Mouse (Mus musculus): ENCODE results near the gene Phldb2.

Phldb2 gene

DNA sequence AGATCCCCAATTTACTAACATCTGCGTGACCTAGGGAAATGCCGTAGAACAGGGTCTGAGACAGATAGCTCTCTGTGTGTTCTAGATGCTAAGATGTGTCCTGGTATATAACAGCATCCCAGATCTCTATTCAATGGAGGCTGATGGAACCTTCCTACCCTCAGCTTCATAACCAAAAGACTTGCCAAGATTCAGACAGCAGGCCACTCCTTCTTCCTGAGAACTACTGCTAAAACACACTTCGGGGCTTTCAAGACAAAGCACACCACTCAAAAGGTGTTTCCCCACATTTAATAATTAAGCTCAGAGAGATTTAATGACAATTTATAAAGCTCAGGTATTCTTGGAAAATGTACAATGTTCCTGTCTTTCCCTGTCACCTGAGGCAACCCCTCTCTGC is 111.6 kb downstream of the Phldb2 start:
- no peak for DNase-seq (ENCODE audit: low spot score in 2 of 2)

DNA sequence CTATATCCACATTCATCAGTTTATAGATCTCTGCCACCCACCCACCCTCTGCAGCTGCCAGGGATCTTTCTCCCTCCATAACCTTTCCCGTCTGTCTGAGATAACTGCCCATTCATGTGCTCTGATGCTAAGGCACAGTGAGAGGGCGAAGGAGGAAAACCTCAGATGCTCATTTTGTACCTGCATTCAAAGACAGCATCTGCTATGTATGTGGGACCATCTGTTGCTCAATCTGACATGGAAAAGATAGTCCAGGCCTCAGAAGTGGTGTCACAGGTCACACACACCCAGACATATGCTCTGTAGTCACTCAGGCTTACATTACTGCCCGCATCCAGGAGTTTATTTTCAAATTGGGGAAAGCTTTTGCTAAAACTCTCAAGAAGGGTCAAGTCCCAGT is 112.4 kb downstream of the Phldb2 start:
- DNase-seq (ENCODE audit: low spot score in 2 of 2): no peak

DNA sequence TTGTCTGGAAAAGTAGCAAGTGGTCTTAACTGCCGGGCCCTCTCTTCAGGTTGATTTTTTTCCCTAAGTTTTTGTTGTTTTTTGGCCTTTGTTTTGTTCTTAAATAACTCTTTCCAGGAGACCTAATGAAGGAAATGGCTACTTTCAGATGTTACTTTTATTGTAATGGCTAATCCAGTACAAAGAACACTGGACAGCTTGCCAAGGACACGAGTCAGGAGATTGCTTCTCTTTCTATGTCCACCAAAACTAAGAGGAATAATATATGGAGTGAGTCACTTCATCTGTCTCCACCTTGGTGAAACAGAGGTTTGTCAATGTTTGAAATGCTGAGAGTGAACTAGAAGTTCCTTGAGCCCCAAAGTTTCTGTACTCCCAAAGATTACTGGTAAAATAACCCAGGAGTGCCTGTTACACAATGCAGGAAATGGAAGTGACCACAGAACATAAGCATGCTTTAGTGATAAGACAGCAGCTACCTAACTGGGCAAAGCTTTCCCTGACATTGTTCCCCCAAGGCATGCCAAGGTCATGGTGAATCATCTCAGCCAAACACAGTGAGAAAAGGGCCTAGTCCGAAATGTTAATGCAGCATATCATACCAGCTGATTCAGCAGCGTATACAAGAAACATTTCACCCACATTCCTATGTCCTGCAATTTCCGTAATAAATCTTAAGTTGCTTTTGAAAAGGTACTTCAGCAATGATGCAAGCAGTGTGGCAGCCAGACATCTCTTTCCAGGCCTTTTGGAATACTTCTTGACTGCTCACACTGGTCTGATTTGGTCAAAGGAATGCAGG is 115.7 kb downstream of the Phldb2 start:
- DNase-seq (ENCODE audit: low spot score in 2 of 2): no peak

DNA sequence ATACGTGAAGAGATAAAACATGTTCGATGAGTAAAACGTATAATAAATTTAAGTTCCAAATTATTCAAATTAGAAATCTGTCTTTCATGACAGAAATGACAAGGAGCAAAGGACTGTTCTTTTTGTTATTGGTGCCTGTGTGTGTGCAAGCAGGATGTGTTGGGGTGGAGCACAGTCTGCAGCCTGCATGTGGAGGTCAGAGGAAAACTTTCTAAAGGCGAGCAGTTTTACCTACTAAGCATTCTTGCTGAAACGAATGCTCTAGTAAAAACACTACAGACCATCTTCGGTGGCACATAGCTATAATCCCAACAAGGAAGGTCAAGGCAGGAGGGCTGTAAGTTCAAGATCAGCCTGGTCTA is 120.7 kb downstream of the Phldb2 start:
- no peak for DNase-seq (ENCODE audit: low spot score in 2 of 2)

DNA sequence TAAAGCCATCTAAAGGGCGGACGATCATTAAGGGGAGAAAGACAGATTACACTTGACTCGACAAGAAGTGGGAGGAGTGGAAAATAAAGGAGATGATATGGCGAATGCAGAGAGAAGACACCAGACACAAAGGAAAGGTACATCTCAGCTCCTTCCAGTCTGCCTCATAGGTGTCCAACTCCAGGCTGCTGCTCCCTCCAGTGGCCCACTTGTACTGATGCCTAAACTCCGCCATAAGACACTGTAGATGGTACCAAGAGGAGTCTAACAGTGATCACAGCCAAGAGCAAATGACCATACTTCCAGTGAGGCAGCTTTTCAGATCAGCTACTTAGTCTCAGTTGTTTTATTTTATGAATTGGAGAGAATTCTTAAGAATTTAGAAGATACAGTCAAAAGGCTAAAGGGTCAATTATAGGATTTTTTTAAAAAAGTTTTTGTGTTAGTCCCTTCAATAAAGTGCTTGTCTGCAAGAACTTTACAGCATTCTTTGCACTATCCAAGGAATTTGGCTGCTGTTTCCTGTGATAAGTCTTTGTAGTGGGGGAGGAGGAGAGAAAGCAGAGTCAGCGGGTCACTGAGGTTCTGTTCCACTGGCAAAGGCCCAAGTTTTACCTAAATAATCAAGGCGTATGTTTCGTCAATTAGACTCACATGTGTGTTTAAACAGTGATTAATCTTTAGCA is 121.2 kb downstream of the Phldb2 start:
- DNase-seq (ENCODE audit: low spot score in 2 of 2): no peak

DNA sequence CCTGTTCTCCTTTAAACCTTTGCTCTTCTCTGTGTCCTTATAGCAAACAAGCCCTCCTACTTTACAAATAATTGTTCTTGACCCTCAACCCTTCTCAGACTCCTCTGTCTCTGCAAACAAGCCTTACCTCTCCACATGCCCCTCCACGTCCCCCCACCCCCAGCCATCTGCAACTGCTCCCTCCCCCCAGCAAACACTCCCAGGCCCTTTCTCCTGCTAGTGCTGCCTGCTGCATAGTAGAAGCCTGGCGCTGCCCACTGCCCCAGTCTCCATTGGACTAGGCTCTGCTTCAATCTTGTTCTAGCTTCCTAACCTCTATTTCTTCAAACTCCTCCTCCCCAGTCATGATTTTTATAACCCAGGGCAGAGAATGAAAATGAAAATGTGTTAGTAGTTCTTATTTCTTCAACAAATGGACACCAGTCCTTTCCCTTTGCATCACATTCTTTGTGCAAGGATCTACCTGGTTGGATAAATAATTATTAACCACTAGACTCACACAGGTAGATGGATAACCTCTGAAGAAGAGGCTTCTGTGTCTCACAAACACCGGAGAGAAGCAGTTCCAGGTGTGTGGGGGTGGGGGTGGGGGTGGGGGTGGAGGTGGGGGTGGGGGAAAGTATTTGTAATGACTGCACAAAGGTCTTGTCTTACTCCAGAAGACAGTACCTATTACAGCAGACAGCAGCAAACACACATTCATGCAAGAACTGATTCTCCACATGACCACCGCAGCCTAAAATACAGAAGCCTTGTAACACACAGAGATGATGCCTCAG is 122.1 kb downstream of the Phldb2 start:
- DNase-seq (ENCODE audit: low spot score in 2 of 2): no peak

DNA sequence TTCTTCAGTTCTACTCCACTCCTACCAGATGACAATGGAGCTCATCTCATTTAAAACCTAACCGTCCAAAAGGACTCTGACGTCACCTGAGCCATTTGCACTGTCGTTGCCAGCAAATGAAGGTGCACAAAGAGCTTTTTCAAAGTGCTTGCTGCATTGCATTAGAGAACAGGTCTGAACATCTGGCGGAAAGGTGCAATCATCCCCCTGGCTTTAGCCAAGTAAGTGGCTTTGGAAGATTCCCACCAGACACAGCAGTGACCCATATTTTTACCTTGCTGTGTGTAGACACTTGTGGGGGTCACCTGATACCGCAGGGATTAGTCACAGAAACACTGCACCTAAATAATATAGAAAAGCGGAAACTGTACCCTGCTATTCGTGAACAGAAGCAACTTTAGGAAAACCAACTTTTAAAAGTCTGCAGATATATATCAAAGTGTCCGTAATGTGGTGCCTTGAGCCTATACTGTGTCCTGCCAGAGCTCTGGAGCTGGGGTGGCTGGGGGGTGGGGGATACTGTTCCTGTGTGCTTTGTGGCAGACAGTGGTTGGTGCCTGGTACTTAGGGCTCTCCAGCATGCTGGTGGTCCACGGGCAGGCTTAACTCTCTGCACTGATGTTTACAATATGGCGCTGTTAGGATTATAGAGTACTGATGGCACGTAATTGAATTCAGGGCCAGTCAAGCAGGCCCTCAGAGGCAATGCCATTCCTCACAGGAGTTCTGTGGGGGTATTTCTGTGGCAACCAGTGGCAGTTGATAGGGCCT is 123.1 kb downstream of the Phldb2 start:
- DNase-seq (ENCODE audit: low spot score in 2 of 2): no peak

DNA sequence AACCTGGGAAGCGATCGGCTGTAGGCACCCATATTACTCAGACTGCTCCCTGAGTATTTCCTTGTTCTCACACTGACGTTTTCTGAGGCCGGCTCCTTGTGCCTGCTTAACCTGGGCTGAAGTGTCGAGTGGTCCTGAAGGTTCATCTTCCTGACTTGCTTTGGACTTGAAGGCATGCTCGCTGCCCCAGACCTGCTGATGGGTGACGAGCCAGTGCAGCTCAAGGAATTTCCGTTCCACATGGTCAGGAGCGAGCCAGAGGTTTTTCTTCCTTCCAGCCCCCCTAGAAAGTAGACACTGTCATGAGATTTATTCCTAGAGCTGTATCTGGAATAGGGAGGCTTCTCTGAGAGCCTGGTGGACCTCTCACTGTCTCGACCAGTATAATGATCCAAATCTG is 128.1 kb downstream of the Phldb2 start:
- DNase-seq (ENCODE audit: low spot score in 2 of 2): no peak

DNA sequence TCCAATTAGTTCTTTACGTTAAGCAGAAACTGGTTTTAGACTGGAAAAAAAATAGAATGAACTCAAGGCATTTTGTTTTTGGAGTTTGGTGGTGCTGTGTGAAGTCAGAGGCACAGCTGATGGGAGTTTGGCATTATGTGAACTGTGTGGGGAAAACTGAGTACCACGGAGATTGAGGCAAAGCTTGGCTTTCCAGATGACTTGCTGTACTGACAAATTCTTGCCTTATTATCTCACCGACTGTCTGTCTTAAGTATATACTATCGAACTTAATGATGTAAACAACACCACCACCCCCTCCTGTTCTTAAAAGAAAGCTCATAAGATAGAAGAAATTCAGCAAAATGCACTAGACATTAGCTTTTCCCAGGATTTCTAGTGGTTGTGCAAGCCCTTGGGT is 129.4 kb downstream of the Phldb2 start:
- no peak for DNase-seq (ENCODE audit: low spot score in 2 of 2)

DNA sequence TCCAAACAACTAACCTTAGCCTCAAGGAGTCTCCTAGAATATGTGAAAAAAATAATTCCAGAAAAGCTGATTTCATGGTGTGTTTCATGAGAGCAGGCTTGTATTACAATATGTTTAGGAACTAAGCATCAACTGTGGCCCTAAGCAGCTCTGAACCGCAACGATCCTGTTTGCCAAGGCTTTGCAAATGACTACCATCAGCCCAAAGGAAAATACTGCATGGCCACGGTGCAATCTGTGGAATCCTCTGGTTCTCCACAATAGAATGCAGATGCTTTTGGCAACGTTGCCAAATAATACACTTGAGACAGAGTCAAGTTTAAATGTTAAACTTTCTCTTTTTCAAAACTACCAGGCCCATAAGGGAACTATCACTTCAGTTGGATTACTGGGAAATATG is 133.5 kb downstream of the Phldb2 start:
- DNase-seq (ENCODE audit: low spot score in 2 of 2): no peak

DNA sequence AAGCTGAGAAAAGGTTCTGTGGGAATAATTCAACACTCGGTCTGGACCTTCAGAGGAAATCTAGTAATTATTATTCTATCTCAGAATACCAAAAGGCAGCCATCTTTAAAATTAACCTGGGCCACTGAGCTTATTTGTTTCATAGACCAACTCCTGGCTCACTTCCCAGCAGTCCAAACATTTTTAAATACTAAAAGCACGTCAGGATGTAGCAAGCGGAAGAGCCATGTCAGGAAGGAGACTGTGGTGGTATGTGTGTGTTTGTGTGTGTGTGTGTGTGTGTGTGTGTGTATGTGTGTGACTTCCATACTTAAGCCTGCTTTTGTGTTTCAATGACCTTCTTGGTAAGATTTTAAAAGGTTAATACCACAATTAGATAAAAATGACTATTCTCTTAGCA is 135.6 kb downstream of the Phldb2 start:
- DNase-seq (ENCODE audit: low spot score in 2 of 2): no peak

DNA sequence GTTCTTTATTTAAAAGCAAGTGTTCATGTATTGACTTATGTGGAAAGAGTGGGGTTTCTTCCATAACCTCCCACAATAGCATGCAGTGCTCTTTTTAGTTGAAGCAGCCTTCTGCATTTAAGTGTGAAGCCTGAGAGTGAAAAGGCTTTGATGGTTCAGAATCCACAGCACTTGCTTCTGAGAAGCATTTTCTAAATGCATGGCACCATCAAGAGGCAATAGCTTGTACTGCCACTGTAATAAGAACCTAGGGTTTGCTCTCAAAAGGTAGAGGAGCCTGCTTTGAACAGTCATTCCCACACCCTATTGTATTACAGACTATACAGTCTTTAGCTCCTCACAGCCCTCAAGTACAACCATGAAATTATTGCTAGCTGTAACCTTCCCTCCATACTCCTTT is 136.7 kb downstream of the Phldb2 start:
- no peak for DNase-seq (ENCODE audit: low spot score in 2 of 2)

DNA sequence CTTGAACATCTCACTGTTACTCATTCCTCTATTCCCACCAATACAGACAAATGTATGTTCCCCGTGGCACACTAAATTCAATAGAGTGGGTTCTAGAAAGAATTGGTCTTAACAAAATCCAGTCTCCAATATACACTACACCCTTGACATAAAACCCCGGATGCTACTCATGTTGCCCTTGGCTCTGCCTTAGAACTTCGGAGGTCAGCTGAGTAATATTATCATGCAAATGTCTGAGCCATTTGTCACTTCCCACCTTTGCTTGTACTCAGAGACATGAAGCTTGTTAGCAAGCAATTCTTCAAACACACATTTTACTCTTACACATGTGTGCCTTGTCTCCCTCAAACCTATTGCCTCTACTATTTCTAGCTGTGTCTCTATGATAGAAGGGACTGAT is 138.8 kb downstream of the Phldb2 start:
- no peak for DNase-seq (ENCODE audit: low spot score in 2 of 2)

DNA sequence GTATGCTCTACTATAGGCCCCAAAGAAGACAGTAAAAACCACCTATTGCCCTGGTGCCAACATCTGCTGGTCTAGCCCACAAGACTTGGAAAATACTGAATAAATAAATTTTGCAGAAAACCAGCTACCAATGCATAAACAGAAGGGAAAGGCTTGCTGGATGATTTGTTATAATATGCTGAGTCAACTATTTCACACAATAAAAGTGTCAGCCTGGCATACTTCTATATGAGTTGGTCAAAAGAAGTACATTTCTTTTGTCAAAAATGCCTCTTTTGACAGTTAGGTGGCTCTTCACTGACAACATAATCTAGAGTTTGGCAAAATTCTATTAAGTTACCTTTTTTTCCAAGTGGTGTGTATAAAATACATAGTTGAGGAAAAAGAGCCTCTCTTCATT is 141.6 kb downstream of the Phldb2 start:
- no peak for DNase-seq (ENCODE audit: low spot score in 2 of 2)

DNA sequence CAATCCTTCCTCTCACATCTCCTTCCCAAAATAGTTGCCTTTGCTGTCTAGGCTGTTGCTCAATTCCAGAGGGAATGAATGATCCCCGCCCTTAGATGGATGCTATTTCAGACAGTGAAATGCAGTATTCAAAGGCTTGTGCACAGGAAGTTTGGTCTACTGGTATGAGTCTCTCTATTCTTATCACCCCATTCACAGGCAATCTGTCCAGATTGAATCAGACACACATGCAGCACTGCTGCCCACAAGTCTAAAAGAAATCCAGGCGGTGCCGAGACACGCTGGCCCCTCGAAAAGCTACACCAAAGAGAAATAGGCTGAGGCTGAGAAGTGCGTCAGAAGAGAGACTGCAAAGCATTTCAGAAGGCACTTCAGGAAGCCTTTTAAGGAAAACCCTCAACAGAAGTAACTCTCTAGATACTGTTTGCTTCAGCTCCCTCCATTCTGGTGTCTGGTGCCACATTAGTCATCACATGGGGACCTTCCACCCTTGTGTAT is 142.5 kb downstream of the Phldb2 start:
- no peak for DNase-seq (ENCODE audit: low spot score in 2 of 2)

DNA sequence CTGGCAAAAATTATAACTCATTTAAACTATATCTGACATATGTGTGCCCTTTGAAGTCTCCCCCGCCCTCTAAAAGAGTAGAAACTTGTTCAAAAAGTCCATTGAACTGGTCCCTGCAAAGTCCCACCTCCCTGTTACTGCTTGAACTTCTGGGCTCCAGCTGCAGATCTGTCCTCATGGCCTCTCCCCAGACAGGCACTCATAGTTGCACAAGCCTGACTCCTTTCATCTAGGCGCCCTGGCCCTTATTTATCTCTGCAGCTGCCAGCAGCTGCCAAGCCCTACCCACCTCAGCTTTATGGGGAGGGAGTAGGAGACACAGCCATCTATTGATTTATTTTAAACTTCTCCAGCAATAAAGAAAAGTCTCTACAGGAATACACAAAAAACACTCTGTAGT is 143.2 kb downstream of the Phldb2 start:
- DNase-seq (ENCODE audit: low spot score in 2 of 2): no peak

DNA sequence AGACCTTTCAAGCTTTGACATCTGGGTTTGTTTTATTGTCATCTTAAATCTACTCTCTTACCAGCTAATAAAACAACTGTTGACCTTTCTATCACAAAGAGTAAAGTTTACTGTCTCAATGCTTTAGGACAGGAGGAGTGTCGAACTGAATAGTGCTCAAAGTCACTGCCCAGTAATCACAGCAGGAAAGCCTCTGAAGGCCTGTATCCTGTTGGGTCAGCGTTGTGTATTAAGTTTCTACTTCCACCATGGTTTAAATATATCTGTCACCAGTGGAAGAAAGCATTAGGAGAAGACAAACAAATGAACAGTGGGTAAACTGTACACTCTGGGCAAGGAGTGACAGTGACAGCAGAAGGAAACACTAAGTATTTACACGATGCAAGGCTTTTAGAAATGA is 148.7 kb downstream of the Phldb2 start:
- no peak for DNase-seq (ENCODE audit: low spot score in 2 of 2)

DNA sequence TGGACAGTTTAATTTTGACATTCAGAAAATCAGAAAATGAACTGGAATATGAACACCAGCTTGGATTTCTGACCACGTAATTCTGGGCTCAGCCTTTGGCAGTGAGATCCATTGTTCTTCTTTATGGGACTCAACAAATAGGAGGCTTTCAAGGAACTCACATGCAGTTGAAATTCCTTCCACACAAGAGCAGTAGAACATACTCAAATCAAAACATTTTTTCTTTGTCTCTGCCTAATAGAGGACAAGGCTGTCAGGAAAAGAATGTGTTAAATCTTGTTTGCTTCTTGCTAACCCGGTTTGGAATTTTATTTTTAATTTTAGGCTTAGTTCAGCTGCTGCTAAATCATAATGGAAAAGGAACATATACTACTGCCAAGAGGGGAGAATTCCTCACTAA is 153.0 kb downstream of the Phldb2 start:
- DNase-seq (ENCODE audit: low spot score in 2 of 2): no peak

DNA sequence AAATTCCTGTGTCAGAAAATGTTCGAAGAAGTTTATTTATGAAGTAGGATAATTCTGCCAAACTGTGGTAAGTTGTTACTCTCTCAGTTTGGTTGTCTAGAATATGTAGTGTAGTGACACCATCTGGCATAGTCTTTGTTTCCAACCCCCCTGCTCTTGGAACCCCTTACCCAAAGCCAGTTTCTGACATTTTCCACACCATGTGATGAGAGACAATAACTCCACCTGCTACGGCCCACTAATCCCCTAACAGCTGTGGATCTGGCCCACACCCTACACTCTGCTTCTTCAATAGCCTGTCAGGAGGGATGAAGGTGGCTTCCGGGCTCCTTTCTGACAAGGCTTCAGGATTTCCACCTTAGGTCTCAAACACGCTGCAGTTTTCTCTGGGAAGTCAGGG is 154.2 kb downstream of the Phldb2 start:
- no peak for DNase-seq (ENCODE audit: low spot score in 2 of 2)

DNA sequence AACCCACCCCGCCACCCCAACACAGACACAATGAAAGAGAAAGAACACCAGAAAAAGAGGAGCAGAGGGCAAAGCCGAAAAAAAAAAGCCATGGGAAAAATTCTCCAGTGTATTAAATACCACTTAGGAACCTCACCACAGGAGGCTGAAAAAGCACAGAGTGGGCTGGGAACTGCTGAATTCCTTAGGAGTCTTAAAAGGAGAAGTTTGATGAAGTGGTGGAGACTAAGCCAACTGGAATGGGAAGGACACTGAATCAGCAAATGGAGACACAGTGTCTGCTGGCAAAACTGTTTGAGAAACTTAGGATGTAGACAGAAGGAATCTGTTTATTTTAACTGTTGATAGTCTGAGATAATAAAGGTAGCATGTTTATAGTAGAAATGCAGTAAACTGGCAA is 154.8 kb downstream of the Phldb2 start:
- DNase-seq (ENCODE audit: low spot score in 2 of 2): no peak

DNA sequence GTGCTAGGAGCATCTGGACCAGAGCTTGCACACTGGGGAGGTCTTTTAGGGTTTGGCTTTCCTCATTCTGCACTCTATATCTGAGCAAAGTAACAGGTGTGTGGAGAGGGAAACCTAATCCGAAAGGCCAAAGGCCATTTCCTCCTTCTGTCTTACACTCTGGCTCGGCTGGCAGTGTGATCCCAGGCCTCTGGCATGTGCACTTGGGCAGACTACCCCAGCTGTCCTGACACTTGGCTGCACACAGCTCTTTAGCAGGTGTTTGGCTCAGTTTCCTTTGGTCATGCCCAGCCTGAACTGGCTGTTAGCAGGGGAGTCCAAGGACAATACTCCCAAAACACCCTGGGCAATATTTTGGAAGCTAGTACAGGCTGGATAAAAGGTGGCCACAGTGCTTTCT is 156.6 kb downstream of the Phldb2 start:
- DNase-seq (ENCODE audit: low spot score in 2 of 2): no peak

DNA sequence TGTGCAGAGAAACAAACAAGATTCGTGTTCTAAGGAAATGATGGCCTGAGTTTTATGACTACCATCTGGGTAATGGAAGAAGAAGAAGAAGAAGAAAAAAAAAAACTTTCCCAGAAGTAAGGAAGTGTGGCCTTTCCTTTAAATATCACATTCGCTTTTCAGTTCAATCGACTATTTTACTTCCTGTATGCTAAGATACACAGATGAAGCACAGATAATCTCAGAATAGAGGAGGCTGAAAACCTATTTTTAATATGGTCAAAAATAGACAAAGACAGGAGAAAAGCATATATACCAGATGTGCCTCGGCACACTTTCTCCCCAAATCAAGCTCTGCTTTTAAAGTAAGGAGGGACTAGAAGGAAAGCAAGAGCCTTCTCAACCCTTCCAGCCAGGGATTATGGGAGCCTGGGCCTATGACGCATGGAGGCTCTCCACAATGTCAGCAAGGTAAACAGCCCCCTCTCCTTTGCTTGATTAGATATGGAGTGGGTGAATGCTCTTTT is 158.2 kb downstream of the Phldb2 start:
- no peak for DNase-seq (ENCODE audit: low spot score in 2 of 2)
